Mouse (Mus musculus) spleen, adult 2 months (tissue): ENCODE data around the gene Chrna1. TPM values are rescaled to one million over a fixed set of nuclear protein-coding genes. Genes with fewer than 3 reads are reported as not detected.

Experiments used
- DNase-seq, 2 experiments: peaks; one replicate each; pipeline versions ENCODE4 v3.0.0 to v3.0.0-alpha.2; 2012 to 2021; ENCODE audit warnings: low spot score in 2 of 2, low read depth in 1 of 2
- H3K27ac ChIP-seq: fragments of 200-500 bp; 2 replicates; pipeline ENCODE4 v1.5.1; 2012; ENCODE audit warnings: low read length, inconsistent platforms; ENCODE audit not compliant: insufficient read depth
- H3K27me3 ChIP-seq: fragments of 200-500 bp; 2 replicates; pipeline ENCODE4 v1.6.1; 2012; ENCODE audit warnings: mild to moderate bottlenecking, moderate library complexity, low read length, inconsistent platforms; ENCODE audit not compliant: control insufficient read depth, insufficient read depth
- H3K36me3 ChIP-seq: fragments of 200-500 bp; 2 replicates; pipeline ENCODE4 v1.6.1; 2012; ENCODE audit warnings: mild to moderate bottlenecking, low read length, inconsistent platforms; ENCODE audit not compliant: control insufficient read depth, insufficient read depth
- H3K4me1 ChIP-seq: fragments of 200-500 bp; 2 replicates; pipeline ENCODE4 v1.6.1; 2011; ENCODE audit warnings: inconsistent platforms; ENCODE audit not compliant: control insufficient read depth, insufficient read depth, insufficient read length
- H3K4me3 ChIP-seq: fragments of 200-500 bp; 2 replicates; pipeline ENCODE4 v1.5.1; 2011; ENCODE audit warnings: mild to moderate bottlenecking, inconsistent platforms; ENCODE audit not compliant: insufficient read depth, insufficient read length; ENCODE audit errors: extremely low read depth
- CTCF ChIP-seq: fragments of 200-500 bp; IDR thresholded peaks from 2 replicates; pipeline ENCODE4 v1.5.1; 2011; ENCODE audit warnings: mild to moderate bottlenecking, inconsistent platforms; ENCODE audit not compliant: insufficient read depth, insufficient read length, insufficient replicate concordance; ENCODE audit errors: extremely low read depth
- POLR2A ChIP-seq: fragments of 200-500 bp; IDR thresholded peaks from 2 replicates; pipeline ENCODE4 v1.6.1; 2011; ENCODE audit warnings: low read depth, low read length, inconsistent platforms
- WGBS: fragments of 180-500 bp; shearing (Covaris S2); methylation state at CpG from one replicate; pipeline ENCODE4 v1.1.7; 2018; 5-methylcytosine and 5-hydroxymethylcytosine counted together
- polyA plus RNA-seq: library from polyadenylated mRNA; depleted of rRNA; stranded (reverse); fragments of >200 nt; gene quantifications from 2 replicates; pipeline ENCODE4 v1.2.3, GENCODE M21; 2012; rRNA removed

The Chrna1 gene
- polyA plus RNA-seq: not detected in 2 replicates

- no peak for DNase-seq
- Histone ChIP-seq H3K27me3 (0 out of 2 replicates have a peak, but pooled peaks cover 4% of the 10 kb centered on the region), H3K27ac (no peak within 1 kb of the TSS), H3K4me3 (no peak within 1 kb of the TSS), H3K36me3 (no peaks in the 10 kb centered on the region), H3K4me1 (no peaks in the 10 kb centered on the region)
- TF ChIP-seq CTCF (no peak), POLR2A (no peak)
- WGBS: 97% methylated on average over 9 of the region's 9 CpGs
Measured at GRCm38 (mm10) chr2:73580166-73580565, at the start of gene Chrna1. TSS of gene Chrna1 (minus strand) at chr2:73580338.

- no peak for TF ChIP-seq CTCF
- no peak for TF ChIP-seq POLR2A
- Histone ChIP-seq H3K4me1 (no peaks in the 10 kb centered on the region), H3K27ac (no peak overlapping the region), H3K36me3 (no peaks in the 10 kb centered on the region), H3K4me3 (no peak overlapping the region), H3K27me3 (no peaks in the 10 kb centered on the region)
- 79% methylated on average over 4 of the region's 4 CpGs for WGBS
- no peak for DNase-seq
Measured at GRCm38 (mm10) chr2:73618486-73619052, 38.4 kb upstream of the Chrna1 start.

- Histone ChIP-seq H3K4me1 (no peaks in the 10 kb centered on the region), H3K36me3 (no peaks in the 10 kb centered on the region), H3K27ac (no peak overlapping the region), H3K27me3 (no peaks in the 10 kb centered on the region), H3K4me3 (no peak overlapping the region)
- WGBS: 84% methylated on average over 17 of the region's 17 CpGs
- DNase-seq: no peak
- TF ChIP-seq POLR2A (no peak), CTCF (no peak)
Measured at GRCm38 (mm10) chr2:73616434-73617057, 36.4 kb upstream of the Chrna1 start.

- WGBS: 84% methylated on average over 5 of the region's 5 CpGs
- no peak overlapping the region for H3K4me3 ChIP-seq
- no peaks in the 10 kb centered on the region for H3K4me1 ChIP-seq
- no peaks in the 10 kb centered on the region for H3K27me3 ChIP-seq
- no peak overlapping the region for H3K27ac ChIP-seq
- TF ChIP-seq CTCF: no peak
- TF ChIP-seq POLR2A: no peak
- no peaks in the 10 kb centered on the region for H3K36me3 ChIP-seq
- DNase-seq: no peak
Measured at GRCm38 (mm10) chr2:73615456-73615855, 35.3 kb upstream of the Chrna1 start.

GRCm38 (mm10) chr2:73614303-73614702 lies 34.2 kb upstream of the Chrna1 start:
- no peaks in the 10 kb centered on the region for H3K36me3 ChIP-seq
- DNase-seq: no peak
- no peak overlapping the region for H3K4me3 ChIP-seq
- WGBS: 93% methylated on average over 8 of the region's 8 CpGs
- H3K27me3 ChIP-seq: no peaks in the 10 kb centered on the region
- TF ChIP-seq POLR2A (no peak), CTCF (no peak)
- no peaks in the 10 kb centered on the region for H3K4me1 ChIP-seq
- H3K27ac ChIP-seq: no peak overlapping the region

- TF ChIP-seq CTCF: no peak
- TF ChIP-seq POLR2A: no peak
- Histone ChIP-seq H3K27me3 (no peaks in the 10 kb centered on the region), H3K4me3 (no peak overlapping the region), H3K36me3 (no peaks in the 10 kb centered on the region), H3K27ac (no peak overlapping the region), H3K4me1 (no peaks in the 10 kb centered on the region)
- WGBS: 89% methylated on average over 7 of the region's 7 CpGs
- DNase-seq: no peak
Measured at GRCm38 (mm10) chr2:73612941-73613340, 32.8 kb upstream of the Chrna1 start.

GRCm38 (mm10) chr2:73612367-73612914 lies 32.3 kb upstream of the Chrna1 start:
- no peaks in the 10 kb centered on the region for H3K27me3 ChIP-seq
- H3K4me3 ChIP-seq: no peak overlapping the region
- DNase-seq: no peak
- TF ChIP-seq CTCF (no peak), POLR2A (no peak)
- no peaks in the 10 kb centered on the region for H3K36me3 ChIP-seq
- H3K4me1 ChIP-seq: no peaks in the 10 kb centered on the region
- 85% methylated on average over 6 of the region's 6 CpGs for whole genome bisulfite sequencing
- no peak overlapping the region for H3K27ac ChIP-seq
